Mouse (Mus musculus) megakaryocyte, embryonic 14.5 days (primary cell): Measurements from ENCODE around the gene Bclaf1.

Experiments
- FLI1 ChIP-seq: IDR thresholded peaks from 2 replicates; pipeline ENCODE4 v1.6.1; 2012; ENCODE audit warnings: low read length, inconsistent platforms, mixed read lengths
- GATA1 ChIP-seq: IDR thresholded peaks from 3 replicates; pipeline ENCODE4 v1.6.1; 2012; ENCODE audit warnings: mixed read lengths, low read length, inconsistent platforms, borderline replicate concordance

DNA sequence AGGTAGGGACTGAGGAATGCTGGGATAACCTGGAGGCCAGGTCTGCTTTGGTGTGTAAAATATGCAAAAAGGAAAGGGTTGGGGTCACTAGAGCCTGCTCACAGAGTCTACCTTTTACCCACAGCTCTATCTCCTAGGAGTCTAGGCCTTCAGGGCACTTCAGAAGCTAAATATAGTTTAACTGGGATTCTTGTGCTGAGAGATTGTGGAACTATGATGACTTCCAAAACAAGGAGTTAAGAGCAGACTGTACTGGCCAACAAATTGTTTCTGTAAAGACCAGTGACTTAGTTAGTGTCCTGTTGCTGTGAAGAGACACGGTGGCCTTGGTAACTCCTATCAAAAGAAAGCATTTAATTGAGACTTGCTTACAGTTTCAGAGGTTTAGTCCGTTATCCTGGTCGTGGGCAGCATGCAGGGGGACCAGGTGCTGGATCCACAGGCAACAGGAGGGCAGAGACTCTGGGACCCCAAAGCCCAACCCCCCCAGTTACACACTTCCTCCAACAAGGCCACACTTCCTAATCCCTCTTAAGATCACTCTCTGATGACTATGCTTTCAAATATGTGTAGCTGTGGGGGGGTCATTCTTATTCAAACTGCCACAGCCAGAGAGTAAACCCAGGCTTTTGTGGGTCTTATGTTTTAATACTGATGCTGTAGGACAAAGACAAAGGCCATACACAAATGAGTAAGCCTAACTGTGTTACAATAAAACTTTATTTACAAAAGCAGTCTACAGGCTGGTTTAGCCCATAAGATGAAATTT is 13.9 kb upstream of the Bclaf1 start:
- no peak for TF ChIP-seq GATA1
- no peak for TF ChIP-seq FLI1
